Mouse (Mus musculus) hindbrain, embryonic 12.5 days (tissue): ENCODE measurements at regions not wholly inside any gene's neighbourhood (a gene's known extent, or its start where the extent isn't known, plus 50 kb on each side); places are given as distances from the start of the nearest gene placed in this dataset.

ENCODE experiments used
- ATAC-seq: fragments of 200-750 bp; cut with Nextera tagmentation; 2 replicates; pipeline ENCODE4 v1.8.0; 2017; ENCODE audit warnings: moderate TSS enrichment; ENCODE audit not compliant: low FRiP score
- H3K27ac ChIP-seq: fragments of 300-500 bp; sonication (generic); 2 replicates; pipeline ENCODE4 v1.5.1; 2016; ENCODE audit warnings: mild to moderate bottlenecking
- H3K27me3 ChIP-seq: fragments of 300-500 bp; sonication (generic); 2 replicates; pipeline ENCODE4 v1.6.1; 2016; ENCODE audit warnings: mild to moderate bottlenecking
- H3K36me3 ChIP-seq: fragments of 300-500 bp; sonication (generic); 2 replicates; pipeline ENCODE4 v1.6.1; 2016; ENCODE audit warnings: mild to moderate bottlenecking
- H3K4me1 ChIP-seq: fragments of 300-500 bp; sonication (generic); 2 replicates; pipeline ENCODE4 v1.6.1; 2016
- H3K4me2 ChIP-seq: fragments of 300-500 bp; sonication (generic); replicated peaks from 2 replicates; pipeline ENCODE4 v1.6.1; 2016; ENCODE audit warnings: mild to moderate bottlenecking
- H3K4me3 ChIP-seq: fragments of 300-500 bp; sonication (generic); 2 replicates; pipeline ENCODE4 v1.5.1; 2016; ENCODE audit warnings: mild to moderate bottlenecking
- H3K9ac ChIP-seq: fragments of 300-500 bp; sonication (generic); 2 replicates; pipeline ENCODE4 v1.6.1; 2016; ENCODE audit warnings: mild to moderate bottlenecking, moderate library complexity
- H3K9me3 ChIP-seq: fragments of 300-500 bp; sonication (generic); replicated peaks from 2 replicates; pipeline ENCODE4 v1.6.1; 2016; ENCODE audit warnings: mild to moderate bottlenecking
- WGBS: fragments of 180-500 bp; shearing (Covaris S2); methylation state at CpG from one replicate; pipeline ENCODE4 v1.1.7; 2016; 5-methylcytosine and 5-hydroxymethylcytosine counted together

DNA sequence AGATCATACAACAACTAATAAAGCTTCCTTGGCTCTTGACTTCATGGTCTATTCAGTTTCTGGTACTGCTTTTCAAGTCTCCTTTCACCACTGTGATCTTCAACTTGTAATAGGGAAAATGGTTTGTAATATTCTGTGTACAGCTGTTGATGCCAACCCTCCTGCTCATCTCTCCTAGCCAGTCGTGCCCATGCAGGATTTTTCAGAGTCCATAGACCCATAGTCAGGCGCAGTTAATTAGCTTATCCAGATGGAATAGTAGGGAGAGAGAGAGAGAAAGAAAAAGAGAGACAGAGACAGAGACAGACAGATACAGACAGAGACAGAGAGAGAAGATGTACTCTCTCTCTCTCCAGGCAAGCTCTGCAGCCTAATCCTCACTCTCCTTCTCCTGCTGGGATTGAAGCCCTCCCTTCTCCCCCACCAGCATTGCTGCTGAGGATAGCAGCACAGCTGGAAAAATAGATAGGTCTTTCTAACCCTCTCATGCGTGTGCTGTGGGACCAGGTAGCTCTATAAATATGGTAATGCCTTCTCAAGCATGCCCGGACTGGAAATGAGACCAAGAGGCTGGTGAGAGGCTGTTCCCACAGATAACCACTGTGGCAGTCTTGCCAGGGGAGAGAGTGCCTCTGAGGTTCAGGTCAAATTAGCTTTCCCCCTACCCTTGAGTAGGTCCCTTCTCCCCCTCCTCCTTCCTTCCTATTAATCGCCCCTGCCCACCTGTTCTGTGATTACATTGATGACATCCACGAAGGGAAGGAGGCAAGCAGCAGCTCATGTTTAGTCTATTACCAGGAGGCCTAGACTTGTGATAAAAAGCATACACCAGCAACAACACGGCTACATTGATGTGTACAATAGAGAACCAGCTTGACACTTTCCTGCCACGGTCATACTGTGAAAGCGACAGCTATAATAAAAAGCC lies 301.9 kb upstream of the Brinp1 start:
- Histone ChIP-seq H3K27me3 (no peaks in the 10 kb centered on the region), H3K4me1 (no peaks in the 10 kb centered on the region)
- ATAC-seq: peak; percentile 91

More for the DNA sequence above, 301.9 kb upstream of the Brinp1 start:
- Histone ChIP-seq H3K27ac (no peak overlapping the region), H3K4me2 (no peak overlapping the region), H3K4me3 (no peak overlapping the region), H3K36me3 (no peaks in the 10 kb centered on the region), H3K9me3 (no peaks in the 10 kb centered on the region), H3K9ac (no peak overlapping the region)
- WGBS: 55% methylated on average over 9 of the region's 9 CpGs
